Mouse (Mus musculus): ENCODE data around the gene Pth2. TPM values are rescaled to one million over a fixed set of nuclear protein-coding genes. Genes with fewer than 3 reads are reported as not detected.

Pth2 gene
- total and polyA plus RNA-seq, 3 experiments = not detected

DNA sequence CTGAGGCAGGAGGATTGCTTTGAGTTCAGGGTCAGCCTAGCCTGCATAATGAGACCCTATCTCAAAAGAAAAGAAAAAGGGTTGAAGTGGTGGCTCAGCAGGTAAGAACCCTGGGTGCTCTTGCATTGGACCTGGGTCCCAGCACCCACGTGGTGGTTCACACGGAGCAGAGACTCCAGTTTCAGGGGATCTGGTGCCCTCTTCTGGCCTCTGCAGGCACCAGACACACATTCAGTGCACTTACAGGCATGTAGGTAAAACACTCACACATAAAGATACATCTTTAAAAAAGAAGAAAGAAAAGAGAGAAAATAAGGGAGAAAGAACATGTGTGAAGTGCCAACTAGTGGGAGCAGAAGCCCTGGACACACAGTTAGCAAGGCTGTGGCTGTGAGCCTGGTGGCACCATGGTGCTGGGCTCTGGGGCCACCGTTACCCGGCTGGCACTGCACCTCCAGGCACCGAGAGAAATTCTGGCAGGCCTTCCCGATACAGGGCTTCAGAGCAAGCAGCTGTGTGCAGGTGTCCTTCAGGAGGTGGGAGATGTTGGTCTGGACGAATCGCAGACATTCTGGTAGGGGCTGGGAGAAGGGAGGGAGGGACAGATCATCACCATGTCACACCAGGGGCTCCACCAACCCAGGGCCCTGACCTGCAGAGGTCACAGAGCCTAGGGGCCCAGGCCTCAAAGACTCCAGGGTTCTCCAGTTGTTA, 47.2 kb upstream of the Pth2 start:
- dilution Hi-C loops (cut with MboI; ENCODE audit: extremely low pct_ligation_motif_present, extremely low pct_unique_long_range_greater_than_20kb, low sequenced_read_pairs) = no loop called here
- Histone ChIP-seq H3K27me3 (replicated peaks) (no peaks in the 10 kb centered on the region), H3K4me2 (ENCODE audit: insufficient read depth, low read depth, poor library complexity, severe bottlenecking) (no peak overlapping the region), H3K4me1 (ENCODE audit: control insufficient read depth in 1 of 2, insufficient read depth in 2 of 2) (peaks cover 7 to 30% of the 10 kb centered on the region in 2 experiments), H3K79me2 (replicated peaks; ENCODE audit: control insufficient read depth, extremely low read depth, insufficient read depth, poor library complexity, severe bottlenecking) (no peaks in the 10 kb centered on the region), H3K27ac (ENCODE audit: insufficient read depth, low read depth) (no peak overlapping the region), H3K9me3 (replicated peaks; ENCODE audit: low read length) (peaks cover 3% of the 10 kb centered on the region), H3K36me3 (replicated peaks in 1 of 2; ENCODE audit: control insufficient read depth in 1 of 2, insufficient read depth in 1 of 2, low read length in 1 of 2) (peaks cover 0 to 23% of the 10 kb centered on the region in 2 experiments), H3K4me3 (replicated peaks in 1 of 3; ENCODE audit: low read depth in 2 of 3, low read length in 2 of 3, poor library complexity in 1 of 3) (no peak overlapping the region), H3K9ac (ENCODE audit: insufficient read depth, low read depth) (no peak overlapping the region)
- DNase-seq (ENCODE audit: extremely low read depth) = no peak
- in situ Hi-C loops (cut with MboI; ENCODE audit: low pct_ligation_motif_present, low pct_unique_long_range_greater_than_20kb, low sequenced_read_pairs) = no loop called here
- TF ChIP-seq TBP (conservative IDR thresholded peaks at IDR 0.05; ENCODE audit: low read depth, low read length) (no peak), CTCF (conservative IDR thresholded peaks at IDR 0.05 in 1 of 2, IDR thresholded peaks at IDR 0.05 in 1 of 2; ENCODE audit: low read depth in 2 of 2, low read length in 2 of 2) (peak in 1 of 2 experiments; percentile 42; a peak in 2 of 4 replicates)

DNA sequence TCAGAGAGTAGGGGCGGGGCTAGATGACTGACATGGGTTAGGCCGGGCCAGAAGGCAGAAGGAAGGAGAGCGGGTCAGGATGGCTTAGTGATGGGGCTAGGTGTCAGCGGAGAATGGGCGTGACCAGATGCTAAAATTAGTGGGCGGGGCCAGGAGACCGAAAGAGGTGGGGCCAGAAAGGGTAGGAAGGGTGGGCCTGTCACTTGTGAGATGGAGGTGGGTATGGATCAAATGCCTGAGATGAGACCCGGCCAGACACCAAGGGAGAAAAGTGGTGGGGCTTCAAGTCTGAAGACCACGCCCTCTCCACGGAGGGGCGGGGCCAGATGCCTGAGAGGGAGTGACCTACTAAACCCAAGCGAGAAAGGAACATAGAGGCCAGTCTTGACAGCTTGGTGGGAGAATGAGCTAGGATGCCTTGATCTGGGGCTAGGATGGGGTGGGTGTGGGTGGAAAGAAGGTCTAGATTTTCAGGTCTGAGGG, 46.2 kb upstream of the Pth2 start:
- H3K4me1 ChIP-seq (ENCODE audit: control insufficient read depth in 1 of 2, insufficient read depth in 2 of 2) = peaks cover 7 to 28% of the 10 kb centered on the region in 2 experiments
- H3K36me3 ChIP-seq (replicated peaks in 1 of 2; ENCODE audit: control insufficient read depth in 1 of 2, insufficient read depth in 1 of 2, low read length in 1 of 2) = peaks cover 0 to 23% of the 10 kb centered on the region in 2 experiments
- H3K4me3 ChIP-seq (replicated peaks in 1 of 3; ENCODE audit: low read depth in 2 of 3, low read length in 2 of 3, poor library complexity in 1 of 3) = no peak overlapping the region
- no peak overlapping the region for H3K9ac ChIP-seq (ENCODE audit: insufficient read depth, low read depth)
- peaks cover 3% of the 10 kb centered on the region for H3K9me3 ChIP-seq (replicated peaks; ENCODE audit: low read length)
- peak; percentile 65 for DNase-seq (ENCODE audit: extremely low read depth)
- dilution Hi-C loops (cut with MboI; ENCODE audit: extremely low pct_ligation_motif_present, extremely low pct_unique_long_range_greater_than_20kb, low sequenced_read_pairs) = no loop called here
- H3K27ac ChIP-seq (ENCODE audit: insufficient read depth, low read depth) = no peak overlapping the region
- no peak overlapping the region for H3K4me2 ChIP-seq (ENCODE audit: insufficient read depth, low read depth, poor library complexity, severe bottlenecking)
- in situ Hi-C loops (cut with MboI; ENCODE audit: low pct_ligation_motif_present, low pct_unique_long_range_greater_than_20kb, low sequenced_read_pairs) = no loop called here
- H3K27me3 ChIP-seq (replicated peaks) = no peaks in the 10 kb centered on the region
- H3K79me2 ChIP-seq (replicated peaks; ENCODE audit: control insufficient read depth, extremely low read depth, insufficient read depth, poor library complexity, severe bottlenecking) = no peaks in the 10 kb centered on the region
- TF ChIP-seq MAZ (IDR thresholded peaks at IDR 0.05; ENCODE audit: low read depth, low read length) (no peak), POLR2AphosphoS2 (IDR thresholded peaks at IDR 0.05; ENCODE audit: low read depth, low read length) (no peak), RAD21 (IDR thresholded peaks at IDR 0.05; ENCODE audit: low read depth, low read length) (no peak), ETS1 (conservative IDR thresholded peaks at IDR 0.05; ENCODE audit: low read depth, low read length) (no peak)

DNA sequence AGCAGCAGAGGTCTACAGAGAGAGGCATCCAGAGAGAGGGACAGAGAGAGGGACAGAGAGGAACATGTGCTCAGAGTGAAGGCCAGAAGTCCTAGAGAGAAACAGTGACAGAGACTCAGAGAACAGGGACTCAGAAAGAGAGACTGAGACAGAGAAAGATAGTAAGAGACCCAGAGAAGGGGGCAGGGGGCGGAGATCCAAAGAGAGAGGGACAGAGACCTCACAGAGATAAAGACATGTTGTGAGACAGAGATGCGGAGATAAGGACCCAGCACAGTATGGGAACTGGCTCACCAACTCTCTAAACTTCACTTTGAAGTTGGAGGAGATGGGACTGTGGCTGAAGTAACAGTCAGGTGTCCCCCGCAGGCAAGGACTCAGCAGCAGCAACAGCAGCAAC, 45.4 kb upstream of the Pth2 start:
- Histone ChIP-seq H3K9ac (ENCODE audit: insufficient read depth, low read depth) (peak overlapping the region; percentile 86; the same call in 1 of the 2 replicates), H3K9me3 (replicated peaks; ENCODE audit: low read length) (peaks cover 3% of the 10 kb centered on the region), H3K79me2 (replicated peaks; ENCODE audit: control insufficient read depth, extremely low read depth, insufficient read depth, poor library complexity, severe bottlenecking) (no peaks in the 10 kb centered on the region), H3K4me3 (replicated peaks in 1 of 3; ENCODE audit: low read depth in 2 of 3, low read length in 2 of 3, poor library complexity in 1 of 3) (peak overlapping the region; percentile 37 to 76 (median 67)), H3K27me3 (replicated peaks) (no peaks in the 10 kb centered on the region), H3K4me1 (ENCODE audit: control insufficient read depth in 1 of 2, insufficient read depth in 2 of 2) (peaks cover 5 to 25% of the 10 kb centered on the region in 2 experiments), H3K4me2 (ENCODE audit: insufficient read depth, low read depth, poor library complexity, severe bottlenecking) (peak overlapping the region; percentile 72), H3K36me3 (replicated peaks in 1 of 2; ENCODE audit: control insufficient read depth in 1 of 2, insufficient read depth in 1 of 2, low read length in 1 of 2) (peaks cover 0 to 26% of the 10 kb centered on the region in 2 experiments), H3K27ac (ENCODE audit: insufficient read depth, low read depth) (no peak overlapping the region)
- no peak for DNase-seq (ENCODE audit: extremely low read depth)
- dilution Hi-C loops (cut with MboI; ENCODE audit: extremely low pct_ligation_motif_present, extremely low pct_unique_long_range_greater_than_20kb, low sequenced_read_pairs) (no loop called here), in situ Hi-C loops (cut with MboI; ENCODE audit: low pct_ligation_motif_present, low pct_unique_long_range_greater_than_20kb, low sequenced_read_pairs) (no loop called here)
- TF ChIP-seq ZNF384 (IDR thresholded peaks at IDR 0.05; ENCODE audit: low read depth, low read length) = no peak
- no peak for TF ChIP-seq MAX (IDR thresholded peaks at IDR 0.05; ENCODE audit: low read length)
- no peak for TF ChIP-seq TCF12 (IDR thresholded peaks at IDR 0.05; ENCODE audit: low read depth, low read length)
- TF ChIP-seq ETS1 (conservative IDR thresholded peaks at IDR 0.05; ENCODE audit: low read depth, low read length) = no peak
- TF ChIP-seq CHD1 (IDR thresholded peaks at IDR 0.05; ENCODE audit: low read depth, low read length) = no peak
- TF ChIP-seq ELF1 (IDR thresholded peaks at IDR 0.05; ENCODE audit: low read depth, low read length) = no peak
- no peak for TF ChIP-seq BHLHE40 (IDR thresholded peaks at IDR 0.05; ENCODE audit: low read depth, low read length)
- TF ChIP-seq CTCF (conservative IDR thresholded peaks at IDR 0.05 in 1 of 2, IDR thresholded peaks at IDR 0.05 in 1 of 2; ENCODE audit: low read depth in 2 of 2, low read length in 2 of 2) = no peak
- TF ChIP-seq CHD2 (IDR thresholded peaks at IDR 0.05; ENCODE audit: low read length) = no peak
- no peak for TF ChIP-seq POLR2AphosphoS2 (IDR thresholded peaks at IDR 0.05; ENCODE audit: low read depth, low read length)
- no peak for TF ChIP-seq ZKSCAN1 (IDR thresholded peaks at IDR 0.05; ENCODE audit: borderline replicate concordance, low read depth, low read length)
- TF ChIP-seq SIN3A (IDR thresholded peaks at IDR 0.05; ENCODE audit: low read length) = no peak
- no peak for TF ChIP-seq KAT2A (IDR thresholded peaks at IDR 0.05; ENCODE audit: insufficient replicate concordance, low read length)
- TF ChIP-seq USF1 (IDR thresholded peaks at IDR 0.05; ENCODE audit: low read depth, low read length) = no peak
- TF ChIP-seq JUN (IDR thresholded peaks at IDR 0.05; ENCODE audit: insufficient read depth, low read depth, low read length) = no peak
- TF ChIP-seq MAFK (IDR thresholded peaks at IDR 0.05; ENCODE audit: insufficient replicate concordance, low read length) = no peak
- TF ChIP-seq HCFC1 (IDR thresholded peaks at IDR 0.05; ENCODE audit: low read depth, low read length) = no peak
- no peak for TF ChIP-seq IRF4 (IDR thresholded peaks at IDR 0.05; ENCODE audit: low read depth, low read length)
